Mouse (Mus musculus): Measurements from ENCODE around the gene Mapk1ip1l.

DNA sequence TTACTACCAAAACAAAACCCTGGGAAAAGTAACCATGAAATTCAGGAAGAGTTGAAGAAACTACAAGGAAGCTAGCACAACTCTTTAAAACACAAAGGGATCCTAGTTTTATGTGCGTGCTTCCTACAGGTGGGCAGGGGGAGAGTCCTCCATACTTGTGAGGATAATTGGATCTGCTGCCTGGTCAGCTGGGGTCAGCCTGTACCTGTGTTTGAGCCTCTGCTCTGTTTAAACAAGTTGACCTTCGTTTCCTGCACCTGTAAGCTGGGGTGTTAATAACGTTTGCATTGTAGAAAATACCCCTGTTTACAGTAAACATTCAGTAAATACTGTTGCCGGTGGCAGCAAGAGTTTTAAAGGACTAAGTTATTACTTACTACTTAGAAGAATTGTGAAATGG is 7.9 kb downstream of the Mapk1ip1l start:
- TF ChIP-seq CTCF (IDR thresholded peaks at IDR 0.05; ENCODE audit: insufficient read depth, low read length) (no peak), POLR2A (IDR thresholded peaks at IDR 0.05; ENCODE audit: borderline replicate concordance, extremely low read depth, low read depth, low read length) (no peak)

Measured in lung, adult 2 months (tissue).